ENCODE assay signal across 18 mouse cellular contexts in the genomic region with DNA sequence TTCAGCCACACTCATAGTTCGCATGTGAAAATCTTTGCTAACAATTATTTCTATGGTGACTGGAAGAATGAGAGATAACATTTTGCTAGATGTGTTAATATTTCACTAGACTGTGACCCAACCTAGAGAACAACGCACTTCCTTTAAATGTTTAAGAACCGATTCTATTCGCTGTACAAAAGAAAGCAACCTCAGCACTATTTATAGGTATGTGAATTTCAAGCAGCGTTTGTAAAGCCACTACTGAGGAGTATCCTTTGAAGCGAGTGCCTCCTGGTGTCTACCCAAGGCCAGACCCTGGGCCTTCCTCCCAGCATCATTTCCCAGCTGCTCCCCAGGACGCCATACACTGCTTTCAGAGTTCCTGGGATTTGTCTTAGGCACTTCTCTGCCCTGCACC. TPM values are rescaled to one million over a fixed set of nuclear protein-coding genes. Genes with fewer than 3 reads are reported as not detected.
DNase-seq lines count a peak whose midpoint lies in the region; ATAC-seq and TF ChIP-seq lines count a peak whose summit lies in the region.
"Had no signal": no experiment of that assay in that cellular context is flagged by ENCODE, and none has a peak within 500 bp of the region (broad histone marks: within the 10 kb centered on the region; RNA-seq: fewer than 3 reads in every experiment).

No protein-coding gene starts in this region.

- no peak overlapping the region for H3K4me2 ChIP-seq in embryonic facial prominence, embryonic 13.5 days
- H3K4me2 ChIP-seq in forebrain, embryonic 15.5 days (replicated peaks) = 0 out of 2 replicates have a peak overlapping the region, but pooled peaks have one; percentile 3
- H3K4me2 ChIP-seq: heart, embryonic 12.5 days; liver, embryonic 13.5 days; midbrain, embryonic 12.5 days had no signal

- intact Hi-C loops in left cerebral cortex, adult 2 months (cut with DNase I) = loop anchor here (5.0 kb wide), 1 partner anchor 107 kb away; no protein-coding TSS in a partner anchor
- intact Hi-C loops in heart, postnatal 10 days (cut with DNase I) = no loop called here

- no peak overlapping the region for H3K27ac ChIP-seq in embryonic facial prominence, embryonic 13.5 days
- H3K27ac ChIP-seq in embryonic facial prominence, embryonic 10.5 days (replicated peaks) = no peak overlapping the region
- H3K27ac ChIP-seq in left cerebral cortex, adult 2 months = no peak overlapping the region
- no peak overlapping the region for H3K27ac ChIP-seq in forebrain, embryonic 15.5 days (replicated peaks)
- H3K27ac ChIP-seq: limb, embryonic 10.5 days; liver, embryonic 13.5 days; midbrain, embryonic 12.5 days had no signal

- peaks cover 18% of the 10 kb centered on the region for H3K36me3 ChIP-seq in embryonic facial prominence, embryonic 13.5 days
- peaks cover 65% of the 10 kb centered on the region for H3K36me3 ChIP-seq in embryonic facial prominence, embryonic 10.5 days (replicated peaks)
- H3K36me3 ChIP-seq in forebrain, embryonic 15.5 days = peaks cover 13% of the 10 kb centered on the region
- H3K36me3 ChIP-seq: liver, embryonic 13.5 days had no signal

- H3K4me1 ChIP-seq in embryonic facial prominence, embryonic 13.5 days = peaks cover 40% of the 10 kb centered on the region
- H3K4me1 ChIP-seq in embryonic facial prominence, embryonic 10.5 days = peaks cover 35% of the 10 kb centered on the region
- peaks cover 42% of the 10 kb centered on the region for H3K4me1 ChIP-seq in forebrain, embryonic 15.5 days

- no peaks in the 10 kb centered on the region for H3K9me3 ChIP-seq in embryonic facial prominence, embryonic 13.5 days
- no peaks in the 10 kb centered on the region for H3K9me3 ChIP-seq in embryonic facial prominence, embryonic 10.5 days
- H3K9me3 ChIP-seq in forebrain, embryonic 15.5 days = no peaks in the 10 kb centered on the region
- H3K9me3 ChIP-seq: heart, embryonic 12.5 days; limb, embryonic 10.5 days; liver, embryonic 13.5 days; midbrain, embryonic 12.5 days had no signal

- no peak overlapping the region for H3K4me3 ChIP-seq in embryonic facial prominence, embryonic 13.5 days
- H3K4me3 ChIP-seq in embryonic facial prominence, embryonic 10.5 days = no peak overlapping the region
- H3K4me3 ChIP-seq in left cerebral cortex, adult 2 months = no peak overlapping the region
- H3K4me3 ChIP-seq in forebrain, embryonic 15.5 days = no peak overlapping the region
- H3K4me3 ChIP-seq: heart, embryonic 12.5 days; limb, embryonic 10.5 days; liver, embryonic 13.5 days; midbrain, embryonic 12.5 days had no signal

- 66% methylated on average over 7 of the region's 7 CpGs for WGBS in embryonic facial prominence, embryonic 13.5 days
- 65% methylated on average over 7 of the region's 7 CpGs for WGBS in embryonic facial prominence, embryonic 10.5 days
- 68% methylated on average over 7 of the region's 7 CpGs for WGBS in forebrain, embryonic 15.5 days

- TF ChIP-seq CTCF in left cerebral cortex, adult 2 months (IDR thresholded peaks at IDR 0.05) = peak; percentile 6

- ATAC-seq in embryonic facial prominence, embryonic 13.5 days (ENCODE audit: insufficient number of reproducible peaks, insufficient read depth, low FRiP score, low TSS enrichment, low read depth) = no peak
- no peak for ATAC-seq in forebrain, embryonic 15.5 days (replicated peaks)
- ATAC-seq: Patski had no signal

- no peak for DNase-seq in embryonic facial prominence, embryonic 10.5 days (ENCODE audit: low spot score)
- DNase-seq in left cerebral cortex, adult 2 months (ENCODE audit: extremely low spot score in 1 of 2, low spot score in 2 of 2) = no peak
- DNase-seq in left cerebral cortex, adult 11 months (ENCODE audit: low spot score) = no peak
- peak; percentile 60 for DNase-seq in naive thymus-derived CD4-positive, alpha-beta T cell, adult 2 months (ENCODE audit: low read depth)
- no peak for DNase-seq in urinary bladder, postnatal 14 days (ENCODE audit: low spot score)
- no peak for DNase-seq in heart, postnatal 10 days
- DNase-seq: heart, postnatal 4 days; kidney, adult 2 months; kidney, postnatal 36 days; layer of hippocampus, postnatal 36 days; liver, embryonic 13.5 days; lung, postnatal 14 days had no signal

- 0 out of 2 replicates have a peak overlapping the region, but pooled peaks have one; percentile 32 for H3K9ac ChIP-seq in embryonic facial prominence, embryonic 13.5 days
- no peak overlapping the region for H3K9ac ChIP-seq in forebrain, embryonic 15.5 days (replicated peaks)
- H3K9ac ChIP-seq: heart, embryonic 12.5 days; liver, embryonic 13.5 days; midbrain, embryonic 12.5 days had no signal

- 0 out of 2 replicates have a peak, but pooled peaks cover 9% of the 10 kb centered on the region for H3K27me3 ChIP-seq in embryonic facial prominence, embryonic 13.5 days
- H3K27me3 ChIP-seq in embryonic facial prominence, embryonic 10.5 days (replicated peaks; ENCODE audit: low read depth, poor library complexity, severe bottlenecking) = peaks cover 32% of the 10 kb centered on the region
- H3K27me3 ChIP-seq in forebrain, embryonic 15.5 days = no peaks in the 10 kb centered on the region
- H3K27me3 ChIP-seq: Patski had no signal

RNA-seq across cellular contexts. Expression of a gene that starts 4.6 kb away (rescaled TPM):
- polyA plus RNA-seq in embryonic facial prominence, embryonic 13.5 days (2015; fragmentation: Nextera tagmentation; extraction: Ambion mirVana) = 36.0 and 37.7 TPM in 2 replicates
- 23.3 and 25.5 TPM in 2 replicates for polyA plus RNA-seq in embryonic facial prominence, embryonic 10.5 days (2016; fragmentation: Nextera tagmentation; extraction: Ambion mirVana)
- 100 to 1,000 TPM; 101 to 117 TPM for total RNA-seq in left cerebral cortex, adult 2 months (2021)
- 40.8 and 41.4 TPM in 2 replicates for polyA plus RNA-seq in forebrain, embryonic 15.5 days (2015; fragmentation: Nextera tagmentation; extraction: Ambion mirVana)
- total RNA-seq in heart, postnatal 10 days (2021) = 1 to 10 TPM; 4.0 to 5.4 TPM

RNA-seq across cellular contexts. Expression of a gene that starts 17.1 kb away (rescaled TPM):
- polyA plus RNA-seq in embryonic facial prominence, embryonic 13.5 days (2015; fragmentation: Nextera tagmentation; extraction: Ambion mirVana) = 27.2 and 32.3 TPM in 2 replicates
- polyA plus RNA-seq in embryonic facial prominence, embryonic 10.5 days (2016; fragmentation: Nextera tagmentation; extraction: Ambion mirVana) = 32.8 and 36.4 TPM in 2 replicates
- total RNA-seq in left cerebral cortex, adult 2 months (2021) = 10 to 100 TPM; 37.2 to 38.7 TPM
- 17.9 and 19.0 TPM in 2 replicates for polyA plus RNA-seq in forebrain, embryonic 15.5 days (2015; fragmentation: Nextera tagmentation; extraction: Ambion mirVana)
- total RNA-seq in heart, postnatal 10 days (2021) = 10 to 100 TPM; 26.4 to 27.1 TPM
